Mouse (Mus musculus): Measurements from ENCODE around the gene Kremen1. TPM values are rescaled to one million over a fixed set of nuclear protein-coding genes. Genes with fewer than 3 reads are reported as not detected.

The Kremen1 gene
- total and polyA plus RNA-seq, 2 experiments from 2014 or later: 2.3 to 11.2 TPM

DNA sequence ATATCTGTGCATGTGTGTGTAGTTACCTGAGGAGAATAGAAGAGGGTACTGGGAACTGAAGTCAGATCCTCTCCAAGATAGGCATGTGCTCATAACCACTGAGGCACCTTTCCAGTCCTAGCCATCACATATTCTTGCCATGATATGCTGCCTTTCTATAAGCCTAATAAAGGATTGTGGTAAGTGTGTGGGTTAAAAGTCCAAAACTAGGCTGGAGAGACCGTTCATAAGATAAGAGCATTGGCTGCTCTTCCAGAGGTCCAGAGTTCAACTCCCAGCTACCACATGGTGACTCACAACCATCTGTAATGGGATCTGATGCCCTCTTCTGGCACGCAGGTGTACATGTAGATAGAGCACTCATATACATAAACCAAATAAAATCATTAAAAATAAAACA lies 22.6 kb upstream of the Kremen1 start:
- 93% methylated on average over 2 of the region's 2 CpGs for WGBS
- no peak for ATAC-seq (ENCODE audit: low FRiP score)

DNA sequence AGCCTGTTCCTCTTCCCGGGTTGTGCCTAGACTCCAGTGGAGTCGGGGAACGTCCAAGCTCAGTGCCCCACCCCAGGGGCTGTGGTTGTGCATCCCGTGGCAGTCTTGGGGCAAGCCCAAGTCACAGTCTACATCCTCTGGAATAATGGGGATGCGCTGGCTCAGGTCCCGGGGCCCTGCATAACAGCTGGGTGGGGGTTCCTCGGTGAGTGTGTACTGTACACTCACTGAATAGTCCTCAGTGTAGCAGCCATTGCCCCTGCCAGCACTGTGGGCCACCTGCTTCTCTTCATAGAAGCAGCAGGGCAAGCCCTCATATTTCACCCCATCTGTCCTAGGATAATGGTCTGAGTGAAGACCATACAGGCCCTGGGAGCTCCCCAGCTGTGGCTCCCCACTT lies 19.6 kb upstream of the Kremen1 start:
- Histone ChIP-seq H3K9ac (replicated peaks; ENCODE audit: low read length, poor library complexity, severe bottlenecking) (no peak overlapping the region), H3K27me3 (ENCODE audit: insufficient read depth, low read length) (no peaks in the 10 kb centered on the region), H3K4me2 (ENCODE audit: low read depth, low read length, poor library complexity, severe bottlenecking) (no peak overlapping the region), H3K36me3 (ENCODE audit: insufficient read depth, low read length) (peaks cover 29% of the 10 kb centered on the region), H3K27ac (ENCODE audit: low read depth, low read length) (no peak overlapping the region), H3K9me3 (ENCODE audit: low read length) (no peaks in the 10 kb centered on the region), H3K4me1 (ENCODE audit: insufficient read depth, low read length) (no peaks in the 10 kb centered on the region), H3K4me3 (ENCODE audit: low read depth, low read length) (no peak overlapping the region)
- no peak for ATAC-seq (ENCODE audit: low FRiP score)
- no peak for TF ChIP-seq CTCF (IDR thresholded peaks at IDR 0.05)
- peak; percentile 37 for DNase-seq (ENCODE audit: low spot score)
- 84% methylated on average over 7 of the region's 7 CpGs for WGBS

More for the DNA sequence above, 22.6 kb upstream of the Kremen1 start:
- no peak for DNase-seq (ENCODE audit: low spot score)
- no peaks in the 10 kb centered on the region for H3K4me1 ChIP-seq (ENCODE audit: insufficient read depth, low read length)
- H3K4me2 ChIP-seq (ENCODE audit: low read depth, low read length, poor library complexity, severe bottlenecking): no peak overlapping the region
- H3K27ac ChIP-seq (ENCODE audit: low read depth, low read length): no peak overlapping the region
- no peaks in the 10 kb centered on the region for H3K27me3 ChIP-seq (ENCODE audit: insufficient read depth, low read length)
- no peak overlapping the region for H3K4me3 ChIP-seq (ENCODE audit: low read depth, low read length)
- H3K9ac ChIP-seq (replicated peaks; ENCODE audit: low read length, poor library complexity, severe bottlenecking): no peak overlapping the region
- H3K9me3 ChIP-seq (ENCODE audit: low read length): no peaks in the 10 kb centered on the region
- peaks cover 31% of the 10 kb centered on the region for H3K36me3 ChIP-seq (ENCODE audit: insufficient read depth, low read length)
- no peak for TF ChIP-seq CTCF (IDR thresholded peaks at IDR 0.05)

DNA sequence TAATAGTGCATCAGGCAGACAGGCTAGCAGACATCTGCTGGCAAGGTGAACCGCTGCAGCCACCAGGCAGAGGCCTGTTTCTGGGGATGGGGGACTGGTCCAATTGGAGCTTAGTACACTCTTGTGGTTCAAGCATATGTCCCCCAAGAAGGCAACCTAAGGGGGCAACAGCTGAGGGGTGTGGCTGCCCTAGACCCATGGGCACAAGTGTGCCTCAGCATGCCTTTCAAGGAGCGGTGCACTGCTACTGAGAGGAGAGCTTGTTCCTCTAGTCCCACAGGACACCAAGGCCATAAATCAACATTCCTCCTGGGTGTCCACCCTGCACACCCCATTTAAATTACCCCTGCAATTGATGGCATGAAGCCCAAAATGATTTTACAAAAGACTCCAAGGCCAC lies 17.1 kb upstream of the Kremen1 start:
- no peaks in the 10 kb centered on the region for H3K4me1 ChIP-seq (ENCODE audit: insufficient read depth, low read length)
- H3K27me3 ChIP-seq (ENCODE audit: insufficient read depth, low read length): no peaks in the 10 kb centered on the region
- H3K36me3 ChIP-seq (ENCODE audit: insufficient read depth, low read length): peaks cover 24% of the 10 kb centered on the region
- 89% methylated on average over 2 of the region's 2 CpGs for WGBS
- no peak overlapping the region for H3K27ac ChIP-seq (ENCODE audit: low read depth, low read length)
- H3K4me2 ChIP-seq (ENCODE audit: low read depth, low read length, poor library complexity, severe bottlenecking): no peak overlapping the region
- no peak overlapping the region for H3K9ac ChIP-seq (replicated peaks; ENCODE audit: low read length, poor library complexity, severe bottlenecking)
- DNase-seq (ENCODE audit: low spot score): no peak
- H3K4me3 ChIP-seq (ENCODE audit: low read depth, low read length): no peak overlapping the region
- no peaks in the 10 kb centered on the region for H3K9me3 ChIP-seq (ENCODE audit: low read length)
- TF ChIP-seq CTCF (IDR thresholded peaks at IDR 0.05): no peak
- no peak for ATAC-seq (ENCODE audit: low FRiP score)

DNA sequence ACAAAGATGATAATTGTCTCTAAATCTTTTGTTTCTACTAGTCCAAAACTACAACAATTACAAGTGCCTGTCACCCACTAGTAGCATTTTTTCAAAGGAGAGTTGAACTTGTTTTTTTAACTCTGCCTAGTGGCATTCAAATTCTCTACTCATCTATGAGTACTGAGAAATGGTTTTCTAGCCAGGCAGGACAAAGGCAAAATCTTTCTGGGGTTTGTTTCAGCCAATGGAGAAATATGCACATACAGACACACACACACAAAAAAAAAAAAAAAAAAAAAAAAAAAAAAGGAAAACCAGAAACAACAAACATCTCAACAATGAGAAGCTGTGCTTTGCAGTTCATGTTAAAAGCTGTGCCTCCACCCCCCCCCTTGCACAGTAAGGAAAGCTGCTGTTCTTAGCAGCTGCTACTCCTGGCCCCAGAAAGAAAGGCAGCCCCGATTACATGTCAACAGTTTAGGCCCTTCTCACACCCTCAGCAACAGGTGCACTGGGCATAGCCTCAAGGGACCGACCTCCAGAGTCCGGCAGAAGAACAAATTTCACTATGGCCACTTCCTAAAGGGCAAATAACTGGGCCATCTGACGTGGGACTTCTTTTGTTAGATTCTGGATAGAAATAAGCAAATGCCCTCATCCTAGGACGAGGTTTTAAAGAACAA lies 16.1 kb upstream of the Kremen1 start:
- no peak for ATAC-seq (ENCODE audit: low FRiP score)
- TF ChIP-seq CTCF (IDR thresholded peaks at IDR 0.05): no peak
- H3K4me3 ChIP-seq (ENCODE audit: low read depth, low read length): no peak overlapping the region
- no peaks in the 10 kb centered on the region for H3K9me3 ChIP-seq (ENCODE audit: low read length)
- no peak overlapping the region for H3K27ac ChIP-seq (ENCODE audit: low read depth, low read length)
- DNase-seq (ENCODE audit: low spot score): no peak
- H3K27me3 ChIP-seq (ENCODE audit: insufficient read depth, low read length): no peaks in the 10 kb centered on the region
- H3K36me3 ChIP-seq (ENCODE audit: insufficient read depth, low read length): peaks cover 18% of the 10 kb centered on the region
- no peaks in the 10 kb centered on the region for H3K4me1 ChIP-seq (ENCODE audit: insufficient read depth, low read length)
- H3K4me2 ChIP-seq (ENCODE audit: low read depth, low read length, poor library complexity, severe bottlenecking): no peak overlapping the region
- 57% methylated on average over 5 of the region's 5 CpGs for WGBS
- no peak overlapping the region for H3K9ac ChIP-seq (replicated peaks; ENCODE audit: low read length, poor library complexity, severe bottlenecking)

DNA sequence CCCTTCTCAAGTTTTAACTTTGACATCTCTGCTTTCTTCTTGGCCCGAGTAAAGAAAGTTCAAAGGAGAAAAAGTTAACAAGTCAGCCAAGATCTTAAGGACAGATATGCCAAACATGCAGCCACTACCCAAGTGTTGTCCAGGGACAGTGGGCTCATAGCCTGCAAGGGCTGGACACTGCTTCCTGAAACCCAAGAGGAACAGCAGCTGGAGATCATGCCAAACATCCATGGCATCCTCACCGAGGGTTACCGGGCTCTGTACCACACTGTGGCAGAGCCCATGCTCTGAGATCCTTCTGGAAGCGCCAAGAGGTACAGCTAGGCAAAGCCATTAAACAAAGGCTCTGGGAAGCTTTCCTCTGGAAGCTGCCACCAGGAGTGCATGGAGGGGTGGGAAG lies 13.9 kb upstream of the Kremen1 start:
- no peak for ATAC-seq (ENCODE audit: low FRiP score)
- no peaks in the 10 kb centered on the region for H3K9me3 ChIP-seq (ENCODE audit: low read length)

DNA sequence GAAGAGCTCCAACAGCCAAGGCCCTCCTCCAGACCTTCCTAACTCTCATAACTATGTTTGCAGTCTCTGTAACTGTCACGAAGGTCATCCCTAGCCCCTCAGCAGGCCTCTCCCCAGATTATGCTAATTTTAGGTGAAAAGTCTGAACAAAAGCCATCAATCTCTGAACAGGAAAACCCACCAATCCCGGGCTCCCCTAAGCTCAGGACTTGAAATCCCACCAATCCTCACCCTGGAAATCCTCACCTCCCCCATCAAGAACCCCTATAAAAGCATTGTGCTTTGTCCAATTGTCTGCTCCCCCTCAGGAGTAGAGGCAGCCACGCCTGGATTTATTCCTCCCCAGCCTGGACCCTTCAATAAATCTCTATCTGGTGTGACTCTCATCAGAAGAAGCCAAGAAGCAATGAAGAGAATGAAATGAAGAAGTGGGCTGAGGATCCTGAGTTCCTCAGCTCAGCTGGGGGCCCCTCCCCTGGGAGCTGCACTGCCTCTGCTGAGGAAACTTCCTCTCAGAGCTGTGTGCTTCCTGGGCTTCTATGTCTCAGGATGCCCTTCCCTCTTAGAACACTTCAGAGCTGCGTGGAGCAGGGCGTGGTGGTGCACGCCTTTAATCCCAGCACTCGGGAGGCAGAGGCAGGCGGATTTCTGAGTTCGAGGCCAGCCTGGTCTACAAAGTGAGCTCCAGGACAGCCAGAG lies 11.3 kb upstream of the Kremen1 start:
- Histone ChIP-seq H3K4me2 (ENCODE audit: low read depth, low read length, poor library complexity, severe bottlenecking) (no peak overlapping the region), H3K27me3 (ENCODE audit: insufficient read depth, low read length) (no peaks in the 10 kb centered on the region), H3K36me3 (ENCODE audit: insufficient read depth, low read length) (no peaks in the 10 kb centered on the region), H3K27ac (ENCODE audit: low read depth, low read length) (no peak overlapping the region), H3K4me3 (ENCODE audit: low read depth, low read length) (no peak overlapping the region), H3K9ac (replicated peaks; ENCODE audit: low read length, poor library complexity, severe bottlenecking) (no peak overlapping the region), H3K9me3 (ENCODE audit: low read length) (no peaks in the 10 kb centered on the region), H3K4me1 (ENCODE audit: insufficient read depth, low read length) (no peaks in the 10 kb centered on the region)
- 77% methylated on average over 9 of the region's 9 CpGs for WGBS
- no peak for TF ChIP-seq CTCF (IDR thresholded peaks at IDR 0.05)
- DNase-seq (ENCODE audit: low spot score) (no peak), ATAC-seq (ENCODE audit: low FRiP score) (no peak)

More for the DNA sequence above, 13.9 kb upstream of the Kremen1 start:
- Histone ChIP-seq H3K36me3 (ENCODE audit: insufficient read depth, low read length) (no peaks in the 10 kb centered on the region), H3K4me1 (ENCODE audit: insufficient read depth, low read length) (no peaks in the 10 kb centered on the region), H3K4me2 (ENCODE audit: low read depth, low read length, poor library complexity, severe bottlenecking) (no peak overlapping the region), H3K27ac (ENCODE audit: low read depth, low read length) (no peak overlapping the region), H3K9ac (replicated peaks; ENCODE audit: low read length, poor library complexity, severe bottlenecking) (no peak overlapping the region), H3K4me3 (ENCODE audit: low read depth, low read length) (no peak overlapping the region), H3K27me3 (ENCODE audit: insufficient read depth, low read length) (no peaks in the 10 kb centered on the region)
- WGBS: 86% methylated on average over 4 of the region's 4 CpGs
- DNase-seq (ENCODE audit: low spot score): no peak
- TF ChIP-seq CTCF (IDR thresholded peaks at IDR 0.05): no peak

Measured in midbrain, postnatal 0 days (tissue).